Mouse (Mus musculus): ENCODE data around the gene Pip4k2a. TPM values are rescaled to one million over a fixed set of nuclear protein-coding genes. Genes with fewer than 3 reads are reported as not detected.

Pip4k2a gene
- total RNA-seq, 2 experiments from 2014 or later = 3.6 to 4.8 TPM

- DNase-seq = no peak
- intact Hi-C loops (cut with DNase I) = no loop called here
Observed at GRCm38 (mm10) chr2:18958044-18958443, 39.9 kb downstream of the Pip4k2a start.

GRCm38 (mm10) chr2:18957459-18957858, 40.5 kb downstream of the Pip4k2a start:
- intact Hi-C loops (cut with DNase I) = no loop called here
- DNase-seq = no peak

- DNase-seq = no peak
- intact Hi-C loops (cut with DNase I) = no loop called here
Observed at GRCm38 (mm10) chr2:18956945-18957344, 41.0 kb downstream of the Pip4k2a start.

- intact Hi-C loops (cut with DNase I) = no loop called here
- no peak for DNase-seq
Observed at GRCm38 (mm10) chr2:18956424-18956823, 41.5 kb downstream of the Pip4k2a start.

- DNase-seq = no peak
- intact Hi-C loops (cut with DNase I) = no loop called here
Observed at GRCm38 (mm10) chr2:18955671-18956070, 42.3 kb downstream of the Pip4k2a start.

- intact Hi-C loops (cut with DNase I) = no loop called here
- no peak for DNase-seq
Observed at GRCm38 (mm10) chr2:18955022-18955421, 42.9 kb downstream of the Pip4k2a start.

- intact Hi-C loops (cut with DNase I) = no loop called here
- no peak for DNase-seq
Observed at GRCm38 (mm10) chr2:18954422-18954821, 43.5 kb downstream of the Pip4k2a start.

GRCm38 (mm10) chr2:18952102-18952673, 45.7 kb downstream of the Pip4k2a start:
- DNase-seq = no peak

GRCm38 (mm10) chr2:18950758-18951157, 47.2 kb downstream of the Pip4k2a start:
- intact Hi-C loops (cut with DNase I) = no loop called here
- DNase-seq = no peak

More at GRCm38 (mm10) chr2:18952102-18952673, 45.7 kb downstream of the Pip4k2a start:
- intact Hi-C loops (cut with DNase I) = no loop called here

- no peak for DNase-seq
- intact Hi-C loops (cut with DNase I) = no loop called here
Observed at GRCm38 (mm10) chr2:18948741-18949140, 49.2 kb downstream of the Pip4k2a start.

- intact Hi-C loops (cut with DNase I) = no loop called here
- no peak for DNase-seq
Observed at GRCm38 (mm10) chr2:18947669-18948459, 50.1 kb downstream of the Pip4k2a start.

GRCm38 (mm10) chr2:18945438-18945837, 52.5 kb downstream of the Pip4k2a start:
- DNase-seq = no peak
- intact Hi-C loops (cut with DNase I) = no loop called here

GRCm38 (mm10) chr2:18943930-18944329, 54.0 kb downstream of the Pip4k2a start:
- DNase-seq = no peak

GRCm38 (mm10) chr2:18943366-18943765, 54.6 kb downstream of the Pip4k2a start:
- intact Hi-C loops (cut with DNase I) = loop anchor here (5.0 kb wide), 1 partner anchor 49 kb away; no protein-coding TSS in a partner anchor
- DNase-seq = no peak

More at GRCm38 (mm10) chr2:18943930-18944329, 54.0 kb downstream of the Pip4k2a start:
- intact Hi-C loops (cut with DNase I) = loop anchor here (5.0 kb wide), 1 partner anchor 48 kb away; no protein-coding TSS in a partner anchor

- DNase-seq = no peak
- intact Hi-C loops (cut with DNase I) = loop anchor here (5.0 kb wide), 1 partner anchor 52 kb away; no protein-coding TSS in a partner anchor
Observed at GRCm38 (mm10) chr2:18940693-18941270, 57.1 kb downstream of the Pip4k2a start.

- DNase-seq = no peak
- intact Hi-C loops (cut with DNase I) = no loop called here
Observed at GRCm38 (mm10) chr2:18938923-18939329, 59.0 kb downstream of the Pip4k2a start.

- no peak for DNase-seq
- intact Hi-C loops (cut with DNase I) = no loop called here
Observed at GRCm38 (mm10) chr2:18938232-18938631, 59.7 kb downstream of the Pip4k2a start.

- no peak for DNase-seq
- intact Hi-C loops (cut with DNase I) = no loop called here
Observed at GRCm38 (mm10) chr2:18937611-18938010, 60.3 kb downstream of the Pip4k2a start.

- intact Hi-C loops (cut with DNase I) = no loop called here
- DNase-seq = no peak
Observed at GRCm38 (mm10) chr2:18936446-18936845, 61.5 kb downstream of the Pip4k2a start.

GRCm38 (mm10) chr2:18935581-18936027, 62.3 kb downstream of the Pip4k2a start:
- intact Hi-C loops (cut with DNase I) = no loop called here
- no peak for DNase-seq

GRCm38 (mm10) chr2:18934131-18934530, 63.8 kb downstream of the Pip4k2a start:
- intact Hi-C loops (cut with DNase I) = no loop called here
- DNase-seq = no peak
